In genomic region chr2:129629786-129630531, GRCm38 (mm10) we compare ENCODE assay signal across 22 mouse cellular contexts. TPM values are rescaled to one million over a fixed set of nuclear protein-coding genes. Genes with fewer than 3 reads are reported as not detected.
A peak's percentile ranks its signal among the peaks of the same experiment; 100 is the strongest.
DNase-seq lines count a peak whose midpoint lies in the region; TF ChIP-seq lines count a peak whose summit lies in the region.
"Had no signal": no experiment of that assay in that cellular context is flagged by ENCODE, and none has a peak within 500 bp of the region (broad histone marks: within the 10 kb centered on the region; RNA-seq: fewer than 3 reads in every experiment).

No protein-coding gene starts in this region.

- H3K4me1 ChIP-seq in lung, adult 2 months (ENCODE audit: control insufficient read depth, insufficient read depth, low read length), result peaks cover 12% of the 10 kb centered on the region
- H3K4me1 ChIP-seq: intestine, embryonic 15.5 days; liver, embryonic 13.5 days had no signal

- H3K4me3 ChIP-seq in lung, adult 2 months (replicated peaks; ENCODE audit: extremely low read depth, low read depth, low read length), result no peak overlapping the region
- H3K4me3 ChIP-seq: heart, embryonic 13.5 days; intestine, embryonic 15.5 days; limb, embryonic 13.5 days; liver, embryonic 13.5 days; midbrain, embryonic 10.5 days; midbrain, embryonic 15.5 days; neural tube, embryonic 15.5 days had no signal

- no peak for TF ChIP-seq CTCF in lung, adult 2 months (IDR thresholded peaks at IDR 0.05; ENCODE audit: insufficient read depth, low read length)

- no peak for TF ChIP-seq POLR2A in lung, adult 2 months (IDR thresholded peaks at IDR 0.05; ENCODE audit: borderline replicate concordance, extremely low read depth, low read depth, low read length)

- intact Hi-C loops in heart, postnatal 25 days (cut with DNase I), result loop anchor here (5.0 kb wide), 1 partner anchor 38 kb away; the partner anchor contains the start of gene Sirpa

- DNase-seq in cerebellum, adult 9-11 months, result peak; percentile 12
- no peak for DNase-seq in cerebellum, adult 18-20 months
- DNase-seq in heart, adult 11 months, result peak; percentile 87
- DNase-seq in heart, postnatal 25 days (ENCODE audit: low spot score), result no peak
- peak; percentile 2 for DNase-seq in lung, adult 2 months
- DNase-seq in lung, postnatal 25 days (ENCODE audit: low spot score), result no peak
- DNase-seq: adrenal gland, postnatal 14 days; cerebellum, postnatal 14 days; heart, postnatal 10 days; kidney, adult 8-10 months; kidney, postnatal 4 days; liver, embryonic 13.5 days; lung, adult 18-20 months; retina, postnatal 1 day; right cerebral cortex, postnatal 14 days; thymus, postnatal 4 days had no signal

- WGBS in lung, adult 2 months, result 96% methylated on average over 15 of the region's 15 CpGs

RNA-seq across cellular contexts. Expression of gene Sirpa, which starts 37.3 kb away (rescaled TPM):
- 10 to 100 TPM; 24.6 to 28.1 TPM for total RNA-seq in heart, postnatal 25 days (2021)
- polyA plus RNA-seq in lung, adult 2 months (2012; rRNA removed), result 78.2 and 94.2 TPM in 2 replicates

Comparison
In these comparisons a context has a peak if more than half of its experiments do, and no peak if none do; other contexts are left out.
1. DNase-seq: peak in cerebellum, adult 9-11 months (single experiment), heart, adult 11 months (single experiment) and lung, adult 2 months (single experiment); none in cerebellum, adult 18-20 months (0 of 2), heart, postnatal 25 days (single experiment) and lung, postnatal 25 days (single experiment).